In genomic region chr1:187630361-187630760, GRCm38 (mm10) we compare ENCODE assay signal across 19 mouse cellular contexts. TPM values are rescaled to one million over a fixed set of nuclear protein-coding genes. Genes with fewer than 3 reads are reported as not detected.
"Had no signal": no experiment of that assay in that cellular context is flagged by ENCODE, and none has a peak within 500 bp of the region (broad histone marks: within the 10 kb centered on the region; RNA-seq: fewer than 3 reads in every experiment).

No protein-coding gene starts in this region.

- H3K27ac ChIP-seq: macrophage; midbrain, embryonic 13.5 days; midbrain, embryonic 15.5 days; neural tube, embryonic 12.5 days; stomach, embryonic 15.5 days; stomach, postnatal 0 days had no signal

- H3K4me2 ChIP-seq: midbrain, embryonic 11.5 days; midbrain, embryonic 13.5 days; midbrain, embryonic 15.5 days; neural tube, embryonic 12.5 days; stomach, embryonic 15.5 days had no signal

- H3K9ac ChIP-seq: liver, postnatal 0 days; midbrain, embryonic 13.5 days; midbrain, embryonic 15.5 days; neural tube, embryonic 12.5 days; stomach, embryonic 15.5 days had no signal

- H3K4me3 ChIP-seq: megakaryocyte, embryonic 14.5 days; midbrain, embryonic 13.5 days; midbrain, embryonic 15.5 days; neural tube, embryonic 12.5 days; stomach, embryonic 15.5 days had no signal

- H3K4me1 ChIP-seq: megakaryocyte, embryonic 14.5 days; midbrain, embryonic 13.5 days; midbrain, embryonic 15.5 days; neural tube, embryonic 12.5 days; stomach, embryonic 15.5 days had no signal

- DNase-seq: liver, postnatal 0 days; lung, adult 2 months; lung, postnatal 14 days; lung, postnatal 36 days; right cerebral cortex, postnatal 14 days; thymus, adult 2 months; thymus, postnatal 25 days; thymus, postnatal 4 days had no signal

- H3K36me3 ChIP-seq: midbrain, embryonic 13.5 days; midbrain, embryonic 15.5 days; neural tube, embryonic 12.5 days; stomach, embryonic 15.5 days had no signal

- H3K27me3 ChIP-seq: megakaryocyte, embryonic 14.5 days; midbrain, embryonic 15.5 days; neural tube, embryonic 12.5 days; stomach, embryonic 15.5 days had no signal

- H3K9me3 ChIP-seq: midbrain, embryonic 13.5 days; midbrain, embryonic 15.5 days; neural tube, embryonic 12.5 days; stomach, embryonic 15.5 days had no signal

- ATAC-seq: liver, postnatal 0 days; midbrain, embryonic 13.5 days; midbrain, embryonic 15.5 days had no signal

RNA-seq across cellular contexts. Expression of gene Esrrg, which starts 21.8 kb away (rescaled TPM):
- total RNA-seq: megakaryocyte progenitor cell, adult 5-6 weeks; monocyte, adult 5-6 weeks; neutrophil, adult 5-6 weeks had no signal
- polyA plus RNA-seq: macrophage had no signal
